In genomic region chr7:16033580-16034461, GRCm38 (mm10) we compare ENCODE assay signal across 24 mouse cellular contexts. TPM values are rescaled to one million over a fixed set of nuclear protein-coding genes. Genes with fewer than 3 reads are reported as not detected.
DNase-seq lines count a peak whose midpoint lies in the region; ATAC-seq lines count a peak whose summit lies in the region.
"Had no signal": no experiment of that assay in that cellular context is flagged by ENCODE, and none has a peak within 500 bp of the region (broad histone marks: within the 10 kb centered on the region; RNA-seq: fewer than 3 reads in every experiment).

No protein-coding gene starts in this region.

- WGBS in intestine, embryonic 14.5 days = 84% methylated on average over 8 of the region's 8 CpGs

- no peak overlapping the region for H3K27ac ChIP-seq in intestine, embryonic 14.5 days (ENCODE audit: low read depth)
- H3K27ac ChIP-seq: heart, embryonic 13.5 days; hindbrain, embryonic 10.5 days; limb, embryonic 12.5 days; liver, embryonic 14.5 days; neural tube, embryonic 12.5 days had no signal

- H3K4me2 ChIP-seq in intestine, embryonic 14.5 days (ENCODE audit: low read length) = no peak overlapping the region
- H3K4me2 ChIP-seq: heart, embryonic 13.5 days; limb, embryonic 12.5 days; neural tube, embryonic 12.5 days; stomach, embryonic 15.5 days had no signal

- peak; percentile 25; the same call in 1 of the 2 replicates for ATAC-seq in intestine, embryonic 14.5 days (replicated peaks; ENCODE audit: low FRiP score, low TSS enrichment, low read depth)
- ATAC-seq in megakaryocyte, adult 5-6 weeks (ENCODE audit: poor library complexity, severe bottlenecking) = no peak
- ATAC-seq: forebrain, embryonic 16.5 days had no signal

- H3K4me3 ChIP-seq in intestine, embryonic 14.5 days (ENCODE audit: low read depth, low read length) = no peak overlapping the region
- H3K4me3 ChIP-seq: erythroblast, embryonic 14.5 days; heart, embryonic 13.5 days; hindbrain, embryonic 10.5 days; limb, embryonic 12.5 days; neural tube, embryonic 12.5 days; stomach, embryonic 15.5 days had no signal

- DNase-seq in gastrocnemius, adult 18-20 months (ENCODE audit: low spot score) = peak; percentile 32
- no peak for DNase-seq in gastrocnemius, postnatal 25 days
- DNase-seq in kidney, adult 9 months = peak; percentile 56
- no peak for DNase-seq in kidney, adult 8-10 months
- no peak for DNase-seq in intestine, embryonic 14.5 days (ENCODE audit: low spot score)
- peak; percentile 42 to 57 for DNase-seq in kidney, postnatal 36 days
- no peak for DNase-seq in right cerebral cortex, postnatal 25 days
- DNase-seq: adrenal gland, adult 2 months; cerebellum, adult 11 months; cerebellum, postnatal 36 days; gastrocnemius, postnatal 10 days; lung, postnatal 10 days; thymus, postnatal 14 days had no signal

- H3K9me3 ChIP-seq in intestine, embryonic 14.5 days (ENCODE audit: control insufficient read depth, low read length) = no peaks in the 10 kb centered on the region
- H3K9me3 ChIP-seq: heart, embryonic 13.5 days; limb, embryonic 12.5 days; neural tube, embryonic 12.5 days; stomach, embryonic 15.5 days had no signal

- H3K27me3 ChIP-seq in intestine, embryonic 14.5 days (replicated peaks; ENCODE audit: control insufficient read depth, insufficient read depth, low read length) = no peaks in the 10 kb centered on the region
- H3K27me3 ChIP-seq: CH12.LX; heart, embryonic 13.5 days; limb, embryonic 12.5 days; neural tube, embryonic 12.5 days; stomach, embryonic 15.5 days had no signal

- H3K4me1 ChIP-seq in intestine, embryonic 14.5 days (replicated peaks; ENCODE audit: control insufficient read depth, insufficient read depth, low read length) = no peaks in the 10 kb centered on the region
- H3K4me1 ChIP-seq: limb, embryonic 12.5 days; neural tube, embryonic 12.5 days had no signal

- H3K36me3 ChIP-seq in intestine, embryonic 14.5 days (ENCODE audit: control insufficient read depth, insufficient read depth, low read length) = no peaks in the 10 kb centered on the region
- H3K36me3 ChIP-seq: stomach, embryonic 15.5 days had no signal

- no peak overlapping the region for H3K9ac ChIP-seq in intestine, embryonic 14.5 days (ENCODE audit: low read length)
- H3K9ac ChIP-seq: heart, embryonic 13.5 days; limb, embryonic 12.5 days; liver, embryonic 14.5 days; neural tube, embryonic 12.5 days; stomach, embryonic 15.5 days had no signal

RNA-seq across cellular contexts. Expression of gene Bicra, which starts 13.9 kb away (rescaled TPM):
- total RNA-seq in gastrocnemius, adult 18-20 months (2021) = 1 to 10 TPM; 5.5 to 6.6 TPM
- total RNA-seq in gastrocnemius, postnatal 25 days (2021) = 1 to 10 TPM; 5.1 to 6.1 TPM
- 6.8 and 7.4 TPM in 2 replicates for polyA plus RNA-seq in intestine, embryonic 14.5 days (2014; fragmentation: Nextera tagmentation; extraction: Ambion mirVana)
- 19.5 and 28.6 TPM in 2 replicates for total RNA-seq in megakaryocyte, adult 5-6 weeks (2015)
- 1.9 and 2.8 TPM in 2 replicates for total RNA-seq in megakaryocyte, adult 5-6 weeks (2017)

RNA-seq across cellular contexts. Expression of gene Zfp541, which starts 27.8 kb away (rescaled TPM):
- not detected for total RNA-seq in gastrocnemius, adult 18-20 months (2021)
- total RNA-seq in gastrocnemius, postnatal 25 days (2021) = not detected
- 0.04 TPM in 2 replicates for polyA plus RNA-seq in intestine, embryonic 14.5 days (2014; fragmentation: Nextera tagmentation; extraction: Ambion mirVana)
- total RNA-seq in megakaryocyte, adult 5-6 weeks (2015) = 0.16 and 0.27 TPM in 2 replicates
- 0.53 TPM in 1 of 2 replicates, not detected in the other for total RNA-seq in megakaryocyte, adult 5-6 weeks (2017)
- total RNA-seq: gastrocnemius, postnatal 10 days; monocyte, adult 5-6 weeks had no signal
- polyA plus RNA-seq: limb, embryonic 12.5 days had no signal

Comparison
In these comparisons a context has a peak if more than half of its experiments do, and no peak if none do; other contexts are left out.
1. DNase-seq: peak in gastrocnemius, adult 18-20 months (single experiment), kidney, adult 9 months (single experiment) and kidney, postnatal 36 days (2 of 2); none in gastrocnemius, postnatal 25 days (single experiment), kidney, adult 8-10 months (0 of 2), intestine, embryonic 14.5 days (single experiment) and right cerebral cortex, postnatal 25 days (single experiment).